Mouse (Mus musculus) stomach, embryonic 16.5 days (tissue): ENCODE data around the gene Psmd8. TPM values are rescaled to one million over a fixed set of nuclear protein-coding genes. Genes with fewer than 3 reads are reported as not detected.
A peak's percentile ranks its signal among the peaks of the same experiment; 100 is the strongest.

Source experiments
- ATAC-seq: fragments of 200-750 bp; cut with Nextera tagmentation; 2 replicates; pipeline ENCODE4 v1.8.0; 2017; ENCODE audit warnings: moderate number of reproducible peaks, moderate TSS enrichment; ENCODE audit not compliant: insufficient read depth, low FRiP score
- H3K27ac ChIP-seq: fragments of 300-500 bp; sonication (generic); 2 replicates; pipeline ENCODE4 v1.5.1; 2014; ENCODE audit warnings: low read length
- H3K27me3 ChIP-seq: fragments of 300-500 bp; sonication (generic); 2 replicates; pipeline ENCODE4 v1.6.1; 2014; ENCODE audit warnings: low read length, control low read depth, mixed read lengths; ENCODE audit not compliant: control insufficient read depth, insufficient read depth
- H3K36me3 ChIP-seq: fragments of 300-500 bp; sonication (generic); 2 replicates; pipeline ENCODE4 v1.6.1; 2014; ENCODE audit warnings: low read length; ENCODE audit not compliant: control insufficient read depth, insufficient read depth
- H3K4me1 ChIP-seq: fragments of 300-500 bp; sonication (generic); 2 replicates; pipeline ENCODE4 v1.6.1; 2014; ENCODE audit warnings: low read length, control low read depth, mixed read lengths; ENCODE audit not compliant: control insufficient read depth, insufficient read depth
- H3K4me2 ChIP-seq: fragments of 300-500 bp; sonication (generic); 2 replicates; pipeline ENCODE4 v1.6.1; 2014; ENCODE audit warnings: low read depth, low read length, mixed read lengths
- H3K4me3 ChIP-seq: fragments of 300-500 bp; sonication (generic); replicated peaks from 2 replicates; pipeline ENCODE4 v1.5.1; 2014; ENCODE audit warnings: mild to moderate bottlenecking, low read length
- H3K9ac ChIP-seq: fragments of 300-500 bp; sonication (generic); 2 replicates; pipeline ENCODE4 v1.6.1; 2014; ENCODE audit warnings: low read length
- H3K9me3 ChIP-seq: fragments of 300-500 bp; sonication (generic); replicated peaks from 2 replicates; pipeline ENCODE4 v1.6.1; 2016; ENCODE audit warnings: low read length, control low read depth; ENCODE audit not compliant: control insufficient read depth
- WGBS: fragments of 180-500 bp; shearing (Covaris S2); extraction: QIAGEN DNeasy Blood & Tissue Kit; methylation state at CpG from one replicate; pipeline ENCODE4 v1.1.7; 2014; 5-methylcytosine and 5-hydroxymethylcytosine counted together
- polyA plus RNA-seq: library from polyadenylated mRNA; unstranded; fragments of >200 nt; fragmentation: Nextera tagmentation; extraction: Ambion mirVana; gene quantifications from 2 replicates; pipeline ENCODE4 v1.2.1, GENCODE M21; 2015

Psmd8 gene
- polyA plus RNA-seq, 1 experiment from 2014 or later: 242 TPM

DNA sequence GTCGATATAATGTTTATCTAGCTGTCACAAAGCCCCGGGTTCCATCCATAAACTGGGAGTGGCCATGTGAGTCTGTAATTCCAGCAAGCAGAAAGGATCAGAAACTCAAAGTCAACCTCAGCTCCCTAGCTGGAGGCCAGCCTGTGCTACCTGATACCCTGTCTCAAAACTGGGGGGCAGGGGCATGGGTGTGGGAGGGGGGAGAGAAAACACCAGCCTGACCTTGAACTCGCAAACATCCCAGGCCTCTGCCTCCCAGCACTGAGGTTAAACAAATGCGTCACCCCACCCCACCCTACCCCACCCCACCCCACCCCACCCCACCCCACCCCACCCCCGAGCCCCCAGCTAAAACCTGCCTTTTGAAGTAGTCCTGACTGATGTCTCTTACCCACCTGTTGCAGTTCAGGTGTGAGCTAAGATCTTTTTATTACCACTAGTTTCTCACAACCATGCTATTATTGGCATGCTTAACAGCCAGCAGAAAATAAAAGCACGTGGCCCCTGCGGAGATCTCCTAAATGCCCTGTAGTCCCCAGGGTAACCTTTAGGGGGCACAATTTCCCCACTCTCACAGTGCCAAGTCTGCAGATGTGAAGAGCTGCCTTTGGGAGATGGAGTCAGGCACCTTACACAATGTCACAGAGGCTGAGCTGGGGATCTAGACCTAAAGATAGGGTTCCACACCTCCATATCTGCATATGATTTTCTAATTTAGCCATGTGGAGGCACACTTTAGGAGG lies 54.2 kb downstream of the Psmd8 start:
- no peak overlapping the region for H3K4me3 ChIP-seq
- H3K27me3 ChIP-seq: no peaks in the 10 kb centered on the region
- no peak overlapping the region for H3K27ac ChIP-seq
- no peak overlapping the region for H3K4me2 ChIP-seq
- 6% methylated on average over 7 of the region's 7 CpGs for WGBS
- no peak for ATAC-seq
- no peaks in the 10 kb centered on the region for H3K9me3 ChIP-seq
- H3K9ac ChIP-seq: no peak overlapping the region
- H3K36me3 ChIP-seq: no peaks in the 10 kb centered on the region
- peaks cover 8% of the 10 kb centered on the region for H3K4me1 ChIP-seq

DNA sequence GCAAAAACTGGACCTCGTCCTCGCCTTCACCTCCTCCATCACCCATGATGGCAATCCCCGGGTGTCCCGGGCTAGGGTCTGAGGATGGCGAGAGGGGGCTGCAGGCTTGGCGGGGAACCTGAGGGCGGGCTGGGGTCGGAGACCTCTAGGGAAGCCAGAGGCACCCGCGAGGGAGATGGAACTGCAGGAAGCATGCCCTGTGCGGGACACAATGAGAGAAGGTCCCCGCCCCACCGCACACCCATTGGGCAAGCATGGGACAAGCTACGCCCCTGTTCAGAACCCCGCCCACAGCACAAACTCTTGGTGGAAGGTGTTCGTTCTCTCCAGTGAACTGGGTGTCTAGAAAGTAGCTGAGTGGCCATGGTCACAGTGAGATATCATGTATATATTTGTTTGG lies 55.5 kb downstream of the Psmd8 start, which contains the start of gene Ryr1:
Gene Ryr1 (minus strand): TSS at position 210 of the 400 bp plus-strand sequence.
- H3K36me3 ChIP-seq: no peaks in the 10 kb centered on the region
- H3K9me3 ChIP-seq: no peaks in the 10 kb centered on the region
- peak within 1 kb of the TSS; percentile 64 for H3K9ac ChIP-seq
- H3K4me3 ChIP-seq: peak within 1 kb of the TSS; percentile 46
- H3K4me2 ChIP-seq: peak within 1 kb of the TSS; percentile 94
- H3K27me3 ChIP-seq: no peaks in the 10 kb centered on the region
- H3K27ac ChIP-seq: no peak within 1 kb of the TSS
- ATAC-seq: peak; percentile 87
- peaks cover 8% of the 10 kb centered on the region for H3K4me1 ChIP-seq
- WGBS: under 1% methylated on average over 16 of the region's 16 CpGs

Other genes starting within 250 kb of the Psmd8 start
- gene Actn4, start 218.4 kb downstream of the Psmd8 start, polyA plus RNA-seq: 413 and 449 TPM in 2 replicates
- gene Eif3k, start 198.8 kb downstream of the Psmd8 start, polyA plus RNA-seq: 339 and 345 TPM in 2 replicates
- 7.9 and 8.4 TPM in 2 replicates for gene Map4k1, start 198.7 kb downstream of the Psmd8 start, polyA plus RNA-seq
- gene Ryr1, start 55.5 kb downstream of the Psmd8 start, polyA plus RNA-seq: 0.45 and 2.6 TPM in 2 replicates
- gene Rasgrp4, start 45.9 kb downstream of the Psmd8 start, polyA plus RNA-seq: 0.56 and 0.61 TPM in 2 replicates
- gene Fam98c, start 24.5 kb downstream of the Psmd8 start, polyA plus RNA-seq: 18.9 and 19.6 TPM in 2 replicates
- gene Ggn, start 10.5 kb downstream of the Psmd8 start, polyA plus RNA-seq: 0.51 and 0.56 TPM in 2 replicates
- gene Spred3, start 10.3 kb downstream of the Psmd8 start, polyA plus RNA-seq: 1.6 and 2.2 TPM in 2 replicates
- 0.41 and 0.81 TPM in 2 replicates for gene Catsperg1, start 33.3 kb upstream of the Psmd8 start, polyA plus RNA-seq
- gene Kcnk6, start 51.8 kb upstream of the Psmd8 start, polyA plus RNA-seq: 2.2 and 3.1 TPM in 2 replicates
- gene Yif1b, start 57.6 kb upstream of the Psmd8 start, polyA plus RNA-seq: 89.4 and 92.2 TPM in 2 replicates
- gene 2200002D01Rik, start 67.8 kb upstream of the Psmd8 start, polyA plus RNA-seq: 77.3 and 80.2 TPM in 2 replicates
- gene Spint2, start 101.2 kb upstream of the Psmd8 start, polyA plus RNA-seq: 399 and 413 TPM in 2 replicates
- gene Ppp1r14a, start 108.6 kb upstream of the Psmd8 start, polyA plus RNA-seq: 46.8 and 48.8 TPM in 2 replicates
- 5.3 and 5.9 TPM in 2 replicates for gene Dpf1, start 123.2 kb upstream of the Psmd8 start, polyA plus RNA-seq